Mouse (Mus musculus) lung, embryonic 14.5 days (tissue): ENCODE data around the gene Grk2. TPM values are rescaled to one million over a fixed set of nuclear protein-coding genes. Genes with fewer than 3 reads are reported as not detected.
"Not testable (repeated sequence)": the region's sequence is repeated elsewhere in the genome, so short reads cannot be mapped to it uniquely, and the experiment has no call there.

ENCODE experiments used
- ATAC-seq: fragments of 200-750 bp; cut with Nextera tagmentation; 2 replicates; pipeline ENCODE4 v1.8.0; 2017; ENCODE audit warnings: mild to moderate bottlenecking, moderate TSS enrichment, moderate library complexity; ENCODE audit not compliant: insufficient read depth
- DNase-seq: peaks from one replicate; pipeline ENCODE4 v3.0.0-alpha.2; 2015
- H3K27ac ChIP-seq: fragments of 300-500 bp; sonication (generic); 2 replicates; pipeline ENCODE4 v1.5.1; 2014; ENCODE audit warnings: low read depth, mild to moderate bottlenecking, moderate library complexity
- H3K27me3 ChIP-seq: fragments of 300-500 bp; sonication (generic); 2 replicates; pipeline ENCODE4 v1.6.1; 2014; ENCODE audit warnings: low read length, control low read depth; ENCODE audit not compliant: insufficient read depth
- H3K36me3 ChIP-seq: fragments of 300-500 bp; sonication (generic); 2 replicates; pipeline ENCODE4 v1.6.1; 2014; ENCODE audit warnings: control low read depth; ENCODE audit not compliant: insufficient read depth
- H3K4me1 ChIP-seq: fragments of 300-500 bp; sonication (generic); 2 replicates; pipeline ENCODE4 v1.6.1; 2014; ENCODE audit warnings: antibody characterized with exemption, control low read depth; ENCODE audit not compliant: insufficient read depth
- H3K4me2 ChIP-seq: fragments of 300-500 bp; sonication (generic); 2 replicates; pipeline ENCODE4 v1.6.1; 2014; ENCODE audit warnings: mild to moderate bottlenecking
- H3K4me3 ChIP-seq: fragments of 300-500 bp; sonication (generic); 2 replicates; pipeline ENCODE4 v1.5.1; 2014; ENCODE audit warnings: low read depth, low read length
- H3K9ac ChIP-seq: fragments of 300-500 bp; sonication (generic); 2 replicates; pipeline ENCODE4 v1.6.1; 2014
- H3K9me3 ChIP-seq: fragments of 300-500 bp; sonication (generic); 2 replicates; pipeline ENCODE4 v1.6.1; 2016; ENCODE audit warnings: low read depth, low read length, control low read depth
- CTCF ChIP-seq: IDR thresholded peaks from 2 replicates; pipeline ENCODE4 v1.5.1; 2016; ENCODE audit warnings: antibody characterized with exemption, low read depth
- WGBS: fragments of 180-500 bp; shearing (Covaris S2); extraction: QIAGEN DNeasy Blood & Tissue Kit; methylation state at CpG from one replicate; pipeline ENCODE4 v1.1.7; 2014; 5-methylcytosine and 5-hydroxymethylcytosine counted together
- polyA plus RNA-seq: library from polyadenylated mRNA; unstranded; fragments of >200 nt; fragmentation: Nextera tagmentation; extraction: Ambion mirVana; gene quantifications from 2 replicates; pipeline ENCODE4 v1.2.1, GENCODE M21; 2014

The Grk2 gene
- polyA plus RNA-seq, 1 experiment from 2014 or later = 23.0 TPM

- Histone ChIP-seq H3K36me3 (no peaks in the 10 kb centered on the region), H3K27ac (no peak overlapping the region), H3K27me3 (no peaks in the 10 kb centered on the region), H3K4me1 (no peaks in the 10 kb centered on the region), H3K4me2 (peak overlapping the region; percentile 93), H3K9me3 (no peaks in the 10 kb centered on the region), H3K9ac (peak overlapping the region; percentile 56), H3K4me3 (peak overlapping the region; percentile 62)
- peak; percentile 90 for ATAC-seq
- peak; percentile 100 for DNase-seq
- under 1% methylated on average over 41 of the region's 41 CpGs for WGBS
- TF ChIP-seq CTCF = peak; percentile 90
Measured at GRCm38 (mm10) chr19:4257216-4257896, 48.7 kb downstream of the Grk2 start.

- Histone ChIP-seq H3K9ac (no peak overlapping the region), H3K36me3 (no peaks in the 10 kb centered on the region), H3K4me2 (no peak overlapping the region), H3K4me1 (no peaks in the 10 kb centered on the region), H3K4me3 (no peak overlapping the region), H3K27ac (no peak overlapping the region), H3K9me3 (no peaks in the 10 kb centered on the region), H3K27me3 (no peaks in the 10 kb centered on the region)
- peak; percentile 54 for TF ChIP-seq CTCF
- DNase-seq = peak; percentile 16
- 74% methylated on average over 11 of the region's 11 CpGs for WGBS
- ATAC-seq = no peak
Measured at GRCm38 (mm10) chr19:4255583-4256162, 50.3 kb downstream of the Grk2 start.

- TF ChIP-seq CTCF = no peak
- Histone ChIP-seq H3K27me3 (no peaks in the 10 kb centered on the region), H3K4me2 (no peak overlapping the region), H3K9me3 (no peaks in the 10 kb centered on the region), H3K36me3 (no peaks in the 10 kb centered on the region), H3K4me1 (no peaks in the 10 kb centered on the region), H3K27ac (no peak overlapping the region), H3K9ac (no peak overlapping the region), H3K4me3 (no peak overlapping the region)
- DNase-seq (no peak), ATAC-seq (no peak)
- 90% methylated on average over 7 of the region's 7 CpGs for WGBS
Measured at GRCm38 (mm10) chr19:4254230-4254629, 51.8 kb downstream of the Grk2 start.

- not testable (repeated sequence) for ATAC-seq, H3K4me1 ChIP-seq, H3K4me2 ChIP-seq, H3K27me3 ChIP-seq, H3K4me3 ChIP-seq, H3K27ac ChIP-seq, DNase-seq, H3K36me3 ChIP-seq, H3K9me3 ChIP-seq, H3K9ac ChIP-seq
- WGBS = 40% methylated on average over 1 of the region's 1 CpGs
Measured at GRCm38 (mm10) chr19:4248683-4249082, 57.3 kb downstream of the Grk2 start.

DNA sequence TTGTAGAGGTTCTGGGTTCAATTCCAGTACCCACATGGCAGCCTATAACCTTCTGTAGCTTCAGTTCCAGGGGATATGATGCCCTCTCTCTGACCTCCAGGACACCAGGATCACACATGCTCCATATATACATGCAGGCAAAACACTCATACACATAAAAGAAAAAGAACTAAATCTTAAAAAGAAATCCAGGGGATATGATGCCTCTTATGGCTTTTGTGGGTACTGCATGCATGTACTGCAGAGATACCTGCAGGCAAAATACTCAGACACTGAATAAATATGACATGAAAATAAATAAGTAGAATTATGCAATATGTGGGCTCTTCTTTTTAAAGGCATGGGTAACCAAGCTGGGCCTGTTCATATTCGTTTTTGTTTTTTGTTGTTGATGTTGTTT is 59.0 kb downstream of the Grk2 start:
- Histone ChIP-seq H3K36me3 (no peaks in the 10 kb centered on the region), H3K4me3 (no peak overlapping the region), H3K4me1 (no peaks in the 10 kb centered on the region), H3K4me2 (no peak overlapping the region), H3K9me3 (no peaks in the 10 kb centered on the region), H3K27ac (no peak overlapping the region), H3K27me3 (no peaks in the 10 kb centered on the region), H3K9ac (no peak overlapping the region)
- ATAC-seq (no peak), DNase-seq (peak; percentile 32)
- TF ChIP-seq CTCF = peak; percentile 48
- WGBS = 50% methylated on average over 1 of the region's 1 CpGs

DNA sequence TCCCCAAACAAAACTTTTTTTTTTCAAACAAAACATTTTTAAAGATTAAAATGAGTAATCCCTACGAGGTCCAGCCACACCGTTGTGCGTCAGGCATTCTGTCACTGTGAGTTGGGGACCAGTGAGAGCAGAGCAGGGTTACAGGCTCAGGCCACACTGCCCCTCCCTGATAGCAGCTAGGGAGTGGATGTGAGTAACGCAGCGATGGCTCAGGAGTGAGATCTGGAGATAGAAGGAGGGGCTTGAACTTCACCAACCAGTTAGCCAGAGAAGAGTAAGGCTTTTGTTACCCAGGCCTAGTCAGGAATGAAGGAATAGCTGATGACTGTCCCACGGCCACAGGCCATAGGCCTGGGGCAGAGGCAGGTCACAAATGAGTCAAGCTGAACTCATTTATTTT is 61.2 kb downstream of the Grk2 start:
- DNase-seq (no peak), ATAC-seq (no peak)
- no peaks in the 10 kb centered on the region for H3K4me1 ChIP-seq

DNA sequence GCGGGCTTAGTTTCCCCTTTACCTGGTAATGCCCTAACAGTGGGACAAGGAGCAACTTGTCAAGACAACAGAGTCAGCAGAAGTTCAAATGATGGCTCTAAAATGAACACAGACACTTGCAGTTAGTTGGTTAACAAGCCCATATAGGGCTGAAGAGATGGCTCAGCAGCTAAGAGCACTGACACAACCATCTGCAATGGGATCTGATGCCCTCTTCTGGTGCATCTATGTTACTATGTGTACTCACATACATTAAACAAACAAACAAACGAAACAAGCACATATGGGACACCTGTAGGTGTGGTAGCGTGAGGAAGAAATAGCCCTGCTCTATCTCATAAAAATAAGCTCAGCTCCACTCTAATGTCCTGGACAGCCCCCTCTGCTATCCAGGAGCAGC is 63.6 kb downstream of the Grk2 start:
- no peak overlapping the region for H3K9ac ChIP-seq
- H3K27ac ChIP-seq = no peak overlapping the region
- 56% methylated on average over 3 of the region's 3 CpGs for WGBS
- no peaks in the 10 kb centered on the region for H3K27me3 ChIP-seq
- H3K4me3 ChIP-seq = no peak overlapping the region
- ATAC-seq (no peak), DNase-seq (no peak)
- TF ChIP-seq CTCF = no peak
- no peak overlapping the region for H3K4me2 ChIP-seq
- no peaks in the 10 kb centered on the region for H3K9me3 ChIP-seq
- H3K4me1 ChIP-seq = no peaks in the 10 kb centered on the region
- H3K36me3 ChIP-seq = no peaks in the 10 kb centered on the region

More for the DNA sequence above, 61.2 kb downstream of the Grk2 start:
- no peak overlapping the region for H3K27ac ChIP-seq
- H3K27me3 ChIP-seq = no peaks in the 10 kb centered on the region
- no peaks in the 10 kb centered on the region for H3K9me3 ChIP-seq
- TF ChIP-seq CTCF = no peak
- H3K36me3 ChIP-seq = no peaks in the 10 kb centered on the region
- WGBS = 75% methylated on average over 6 of the region's 6 CpGs
- no peak overlapping the region for H3K4me2 ChIP-seq
- H3K4me3 ChIP-seq = no peak overlapping the region
- H3K9ac ChIP-seq = no peak overlapping the region
